Mouse (Mus musculus): ENCODE measurements around the gene Polr3c.
"Not testable (repeated sequence)": the region's sequence is repeated elsewhere in the genome, so short reads cannot be mapped to it uniquely, and the experiment has no call there.

Polr3c gene

DNA sequence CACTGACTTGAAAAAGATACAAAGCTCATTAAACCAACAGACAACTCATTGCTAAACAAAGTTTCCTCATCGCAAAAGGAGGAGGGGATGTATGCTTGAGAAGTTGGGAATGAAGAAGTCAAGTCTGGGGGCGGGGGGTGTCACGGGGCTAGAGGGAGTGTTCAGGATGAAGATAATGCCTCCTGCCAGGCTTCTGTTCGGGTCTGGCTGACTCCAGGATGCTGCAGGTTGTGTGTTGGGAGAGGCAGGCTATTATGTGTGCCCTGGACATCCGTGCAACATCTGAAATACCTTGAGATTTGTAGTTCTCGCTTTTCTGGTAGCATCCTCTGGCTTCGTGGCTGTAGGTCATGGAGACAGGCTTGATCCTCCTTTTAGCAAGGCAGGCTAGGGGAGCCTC lies 49.0 kb downstream of the Polr3c start:
- DNase-seq (ENCODE audit: low read depth, low spot score): no peak

- peak; percentile 99 for DNase-seq (ENCODE audit: low read depth, low spot score)
Observed at GRCm38 (mm10) chr3:96675690-96676089, 51.7 kb downstream of the Polr3c start.

DNA sequence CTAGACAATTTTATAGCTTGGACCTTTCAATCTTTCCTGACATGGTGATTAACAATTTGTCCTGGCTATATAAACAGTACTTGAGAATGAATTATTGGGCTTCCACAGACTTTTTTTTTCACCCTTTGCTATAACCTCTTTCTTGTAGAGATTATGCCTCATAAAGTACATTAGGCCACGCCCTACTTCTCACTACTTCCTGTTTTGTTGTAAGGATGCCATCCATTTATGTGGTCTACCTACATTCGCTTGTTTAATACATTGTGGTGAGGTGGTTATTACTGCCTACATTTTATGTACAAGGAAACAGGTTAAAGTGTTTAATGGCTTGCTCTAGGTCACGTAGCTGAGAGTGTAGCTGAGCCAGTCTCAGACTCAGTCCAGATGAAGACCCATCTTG lies 52.3 kb downstream of the Polr3c start:
- DNase-seq (ENCODE audit: low read depth, low spot score): no peak

DNA sequence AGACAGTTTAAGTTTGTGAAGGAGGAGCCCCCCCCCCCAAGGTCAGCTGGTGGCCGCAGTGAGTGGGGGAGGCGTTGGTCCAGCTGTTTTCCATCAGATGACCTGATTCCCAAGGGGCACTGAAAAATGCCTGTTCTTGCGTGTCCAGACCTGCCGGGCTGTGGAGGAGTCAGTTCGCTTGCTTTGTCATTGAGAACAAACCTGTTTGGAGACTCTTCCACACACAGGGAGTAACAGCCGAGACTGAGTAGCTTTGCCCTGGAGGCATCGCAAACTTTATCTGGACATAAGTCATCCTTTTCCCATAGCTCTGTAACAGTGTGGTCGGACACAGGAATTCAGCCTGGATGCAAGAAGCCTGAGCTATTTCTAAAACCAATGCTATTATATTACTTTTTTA lies 53.0 kb downstream of the Polr3c start:
- DNase-seq (ENCODE audit: low read depth, low spot score): peak; percentile 59

DNA sequence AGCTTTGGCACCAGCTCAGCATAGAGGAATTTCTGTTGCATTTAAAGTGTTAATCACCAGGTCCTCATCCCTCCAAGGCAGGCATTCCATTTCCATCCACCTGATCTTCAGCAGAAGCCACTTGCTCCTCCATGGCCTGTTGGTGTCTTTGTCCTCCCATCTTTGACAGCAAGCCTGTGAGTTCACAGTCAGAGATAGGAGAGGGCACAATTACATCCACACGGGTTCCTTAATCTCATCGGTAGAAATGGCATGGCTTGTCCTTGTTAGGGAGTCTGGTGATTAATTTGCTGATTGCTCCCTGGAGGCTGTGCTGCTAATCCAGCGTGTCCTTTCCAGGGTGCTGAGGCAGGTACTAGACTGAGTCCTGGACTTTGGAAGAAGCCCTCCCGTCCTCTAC lies 53.9 kb downstream of the Polr3c start:
- DNase-seq (ENCODE audit: low read depth, low spot score): no peak

DNA sequence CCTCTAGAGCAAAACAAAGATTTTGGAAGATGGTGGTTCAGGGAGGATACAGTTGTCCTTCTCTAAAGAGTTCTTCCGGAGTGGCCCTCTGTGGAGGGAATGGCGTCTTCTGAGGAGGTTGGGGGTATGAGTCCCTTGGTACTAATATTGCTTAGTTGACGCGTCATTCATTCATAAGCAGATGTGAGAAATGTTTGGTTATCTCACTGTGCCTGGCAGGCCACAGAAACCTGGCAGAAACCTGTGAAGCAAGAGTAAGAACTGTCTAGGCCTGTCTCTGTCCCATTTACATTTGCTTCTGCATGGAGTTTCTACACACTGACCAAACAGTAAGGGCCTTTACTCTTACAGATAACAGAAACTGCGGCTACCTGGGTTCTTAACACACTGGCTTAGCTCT lies 55.9 kb downstream of the Polr3c start:
- DNase-seq (ENCODE audit: low read depth, low spot score): no peak

DNA sequence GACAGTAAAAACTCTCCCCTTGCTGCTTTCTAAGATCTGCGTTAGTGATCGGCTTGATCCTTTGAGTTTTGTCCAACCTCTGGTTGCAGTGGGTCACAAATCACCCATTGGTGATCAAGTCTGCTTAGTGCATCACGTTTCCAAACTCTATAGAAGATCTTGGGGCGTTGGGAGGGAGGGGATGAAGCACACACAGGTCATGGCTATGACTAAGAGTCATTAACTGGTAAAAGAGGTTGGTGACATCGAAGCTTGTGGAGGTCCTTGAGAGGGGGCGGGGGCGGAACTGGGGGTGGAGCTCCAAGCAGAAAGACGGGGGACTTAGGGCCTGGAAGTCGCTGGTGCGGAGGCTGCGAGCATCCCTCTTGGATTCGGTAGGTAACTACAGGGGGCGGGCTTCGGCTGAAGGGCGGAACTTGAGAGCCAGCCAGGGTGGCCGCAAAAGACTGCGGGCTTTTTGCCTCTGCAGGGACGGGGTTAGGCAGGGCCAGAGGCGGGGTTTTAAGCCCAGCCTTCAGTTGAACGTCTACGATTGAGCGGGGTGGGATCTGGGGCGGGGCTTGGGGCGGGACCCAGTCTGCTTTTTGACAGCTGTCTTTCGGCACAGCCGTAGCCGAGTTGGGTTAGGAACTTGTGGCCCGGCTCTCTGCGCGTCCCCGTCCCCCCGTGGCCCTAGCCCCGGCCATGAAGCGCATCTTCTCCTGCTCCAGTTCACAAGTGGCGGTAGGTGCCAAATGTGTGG lies 57.5 kb downstream of the Polr3c start, which contains the start of gene Ankrd35:
TSS of gene Ankrd35 (plus strand) at position 405 of the 742 bp plus-strand sequence.
- peak; percentile 96 for DNase-seq (ENCODE audit: low read depth, low spot score)

- no peak for DNase-seq (ENCODE audit: low read depth, low spot score)
Observed at GRCm38 (mm10) chr3:96668424-96669067, 58.9 kb downstream of the Polr3c start.

- DNase-seq (ENCODE audit: low read depth, low spot score): peak; percentile 85
Observed at GRCm38 (mm10) chr3:96667316-96667715, 60.1 kb downstream of the Polr3c start.

- no peak for DNase-seq (ENCODE audit: low read depth, low spot score)
Observed at GRCm38 (mm10) chr3:96666916-96667315, 60.5 kb downstream of the Polr3c start.

- DNase-seq (ENCODE audit: low read depth, low spot score): not testable (repeated sequence)
Observed at GRCm38 (mm10) chr3:96665732-96666363, 61.6 kb downstream of the Polr3c start.

DNA sequence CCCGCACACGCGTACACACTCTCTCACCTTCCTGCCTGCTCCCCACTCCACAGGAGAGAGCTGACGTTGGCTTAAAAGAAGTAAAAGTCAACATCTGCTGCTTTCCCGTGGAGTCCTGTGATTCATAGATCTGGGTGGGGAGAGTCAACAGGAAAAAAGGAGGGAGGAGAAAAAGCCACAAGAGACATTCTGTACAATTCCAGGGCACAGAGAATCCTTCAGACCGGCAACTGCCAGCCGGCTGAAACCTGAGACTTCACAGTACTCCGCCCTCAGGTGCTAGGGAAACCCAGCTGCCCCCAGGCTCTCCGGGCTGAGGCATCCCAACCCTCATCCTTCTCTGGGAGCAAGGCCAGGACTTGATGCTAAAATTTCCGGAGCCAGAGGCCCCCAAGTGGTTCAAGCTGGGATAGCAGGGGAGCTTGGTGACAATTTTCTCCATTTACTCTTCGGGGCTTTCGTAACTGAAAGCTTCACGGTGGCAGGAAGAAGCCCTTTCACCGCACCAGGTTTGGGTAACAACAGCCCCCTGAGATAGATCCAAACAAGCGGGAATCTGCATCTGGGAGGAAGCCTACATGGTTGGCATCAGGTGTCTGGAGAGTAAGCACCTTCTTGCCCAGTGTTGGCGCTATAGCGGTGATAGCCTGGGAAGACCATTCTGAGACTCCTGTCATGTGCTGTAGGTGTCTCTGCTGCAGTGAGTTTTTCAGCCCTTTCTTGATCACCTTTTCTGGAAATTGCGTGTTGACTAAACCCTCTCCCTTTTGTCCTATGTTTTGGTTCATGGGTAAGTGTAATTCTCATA lies 63.8 kb downstream of the Polr3c start:
- DNase-seq (ENCODE audit: low read depth, low spot score): peak; percentile 97

DNA sequence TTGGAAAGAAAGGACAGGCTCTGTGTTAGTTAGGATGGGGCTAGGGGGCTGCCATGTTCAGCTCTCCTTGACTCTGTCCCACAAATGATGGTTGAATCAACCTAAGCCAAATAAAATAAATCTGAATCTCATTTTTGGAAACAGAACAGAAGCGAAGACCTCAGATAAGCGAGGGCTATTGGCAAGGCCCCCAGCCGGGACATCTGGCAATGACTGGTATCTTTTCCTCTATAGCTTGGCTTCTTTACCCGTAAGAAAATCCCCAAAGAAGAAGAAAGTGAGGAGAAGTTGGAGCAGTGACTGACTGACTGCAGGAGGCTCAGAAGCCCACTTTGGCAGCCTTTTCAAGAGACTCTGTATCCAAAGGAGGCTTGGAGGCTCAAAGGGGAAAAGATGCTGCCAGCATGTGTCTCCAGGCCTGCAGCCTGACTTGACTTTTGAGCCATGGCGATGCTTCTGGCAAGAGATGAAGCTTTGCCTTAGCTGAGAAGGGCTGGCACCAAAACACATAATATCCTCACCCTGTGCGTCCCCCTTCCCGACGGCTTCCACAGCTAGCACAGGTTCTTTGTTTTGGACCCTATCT lies 64.6 kb downstream of the Polr3c start:
- DNase-seq (ENCODE audit: low read depth, low spot score): no peak

All from ES-CJ7 (cell line).